Mouse (Mus musculus) gastrocnemius, adult 18-20 months (tissue): ENCODE measurements at regions not wholly inside any gene's neighbourhood (a gene's known extent, or its start where the extent isn't known, plus 50 kb on each side); places are given as distances from the start of the nearest gene placed in this dataset.

Source experiments
- DNase-seq: peaks from one replicate; pipeline ENCODE4 v3.0.0; 2021; ENCODE audit warnings: low spot score

GRCm38 (mm10) chr17:29775836-29776235 lies 59.0 kb upstream of the Ccdc167 start:
- no peak for DNase-seq

- DNase-seq: peak; percentile 47
Measured at GRCm38 (mm10) chr17:29773339-29773738, 56.5 kb upstream of the Ccdc167 start.

DNA sequence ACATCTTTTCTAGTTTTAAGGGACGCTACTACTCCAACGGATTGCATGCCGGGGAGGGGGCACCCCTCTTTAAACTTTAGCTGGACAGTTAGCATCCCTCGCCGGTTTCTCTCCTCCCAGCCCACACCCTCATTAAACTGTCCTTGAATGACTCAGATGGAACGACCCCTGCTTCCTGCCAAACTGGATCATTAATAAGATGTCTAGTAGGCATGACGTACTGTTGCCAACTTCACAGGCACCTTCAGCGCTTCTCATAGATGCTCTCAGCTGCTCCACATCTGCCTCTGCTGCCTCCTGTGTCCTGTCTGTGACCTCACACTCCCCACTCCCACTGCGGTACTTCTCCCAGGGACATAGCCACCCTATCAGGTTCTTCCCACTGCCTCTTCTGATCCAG lies 54.1 kb upstream of the Ccdc167 start:
- DNase-seq: no peak

DNA sequence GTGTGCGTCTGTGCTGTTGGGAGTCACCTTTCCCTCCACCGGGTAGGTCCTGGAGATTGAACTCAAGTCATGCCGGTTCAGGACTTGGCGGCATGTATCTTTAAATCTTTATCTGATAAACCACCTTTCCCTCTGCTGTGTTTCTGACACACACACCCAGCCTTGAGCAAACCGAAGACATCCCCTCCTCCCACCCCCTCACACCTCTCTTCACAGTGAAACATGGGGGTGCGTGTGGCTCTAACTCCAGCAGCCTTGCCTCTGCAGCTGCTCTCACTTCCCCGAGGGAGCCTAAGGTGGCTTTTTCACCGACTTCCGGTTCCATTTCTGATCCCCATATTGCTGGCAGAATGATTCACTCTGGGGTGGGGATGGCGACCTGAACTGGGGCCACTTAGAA lies 52.8 kb upstream of the Ccdc167 start:
- DNase-seq: no peak

GRCm38 (mm10) chr17:29769143-29769542 lies 52.3 kb upstream of the Ccdc167 start:
- DNase-seq: no peak

GRCm38 (mm10) chr17:29768642-29769041 lies 51.8 kb upstream of the Ccdc167 start:
- DNase-seq: no peak
